In the genomic region with DNA sequence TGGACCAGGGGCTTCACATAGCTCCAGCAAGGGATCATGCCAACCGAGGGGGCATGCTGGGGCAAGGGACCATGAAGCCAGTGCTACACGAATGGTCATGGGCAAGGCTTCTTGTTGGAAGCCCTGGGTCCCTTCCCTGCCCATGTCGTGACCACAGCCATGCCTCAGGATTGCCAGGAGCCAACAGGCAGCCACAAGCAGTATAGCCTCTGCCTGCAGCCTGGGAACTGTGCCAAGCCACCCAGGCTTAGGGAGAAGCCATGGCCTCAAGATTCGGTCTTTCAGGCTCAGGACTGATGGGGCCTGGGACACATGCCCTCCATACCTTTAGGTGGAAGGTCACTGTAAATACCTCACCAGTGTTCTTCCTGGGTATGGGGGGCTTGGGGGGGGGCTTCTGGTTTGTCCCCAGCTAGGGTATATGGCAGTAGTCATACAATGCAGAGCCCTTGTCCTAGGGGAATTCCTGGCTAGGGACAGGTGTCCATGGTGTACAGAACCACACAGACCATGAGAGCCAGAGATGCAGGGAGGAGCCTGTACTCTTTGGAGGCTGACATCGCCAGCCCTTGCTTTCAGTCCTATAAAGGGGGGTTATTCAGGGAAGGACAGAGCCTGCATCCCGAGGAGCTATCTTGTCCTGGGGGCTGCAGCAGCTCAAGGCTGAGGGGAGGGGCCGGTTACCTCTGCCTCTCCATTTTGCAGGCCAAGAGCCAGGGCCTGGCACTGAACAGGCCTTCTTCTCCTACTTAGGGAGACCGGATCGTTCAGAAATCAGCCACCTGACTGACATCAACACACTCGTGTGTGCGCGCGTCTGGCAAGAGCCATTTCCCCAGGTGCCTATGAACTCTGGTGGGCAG, we compare ENCODE assay signal across 11 mouse cellular contexts. TPM values are rescaled to one million over a fixed set of nuclear protein-coding genes. Genes with fewer than 3 reads are reported as not detected.
A peak's percentile ranks its signal among the peaks of the same experiment; 100 is the strongest.
DNase-seq lines count a peak whose midpoint lies in the region; ATAC-seq lines count a peak whose summit lies in the region.
"Had no signal": no experiment of that assay in that cellular context is flagged by ENCODE, and none has a peak within 500 bp of the region (broad histone marks: within the 10 kb centered on the region; RNA-seq: fewer than 3 reads in every experiment).

No protein-coding gene starts in this region.

- no peaks in the 10 kb centered on the region for H3K27me3 ChIP-seq in heart, embryonic 15.5 days
- no peaks in the 10 kb centered on the region for H3K27me3 ChIP-seq in hindbrain, embryonic 15.5 days

- peak overlapping the region; percentile 58 for H3K27ac ChIP-seq in heart, embryonic 15.5 days
- no peak overlapping the region for H3K27ac ChIP-seq in hindbrain, embryonic 15.5 days (replicated peaks)
- H3K27ac ChIP-seq: macrophage had no signal

- H3K4me3 ChIP-seq in heart, embryonic 15.5 days = no peak overlapping the region
- H3K4me3 ChIP-seq in hindbrain, embryonic 15.5 days = no peak overlapping the region

- no peaks in the 10 kb centered on the region for H3K36me3 ChIP-seq in heart, embryonic 15.5 days
- H3K36me3 ChIP-seq in hindbrain, embryonic 15.5 days = no peaks in the 10 kb centered on the region
- H3K36me3 ChIP-seq: G1E had no signal

- ATAC-seq in heart, embryonic 15.5 days (replicated peaks; ENCODE audit: insufficient number of reproducible peaks, insufficient read depth, low FRiP score, low read depth) = 0 out of 2 replicates have a peak, but pooled peaks have one; percentile 36
- peak; percentile 40; the same call in 1 of the 2 replicates for ATAC-seq in hindbrain, embryonic 15.5 days (ENCODE audit: low FRiP score, low read depth)
- ATAC-seq in megakaryocyte-erythroid progenitor cell, adult 5-6 weeks (replicated peaks; ENCODE audit: low FRiP score, low TSS enrichment, poor library complexity, severe bottlenecking) = no peak

- intact Hi-C loops in heart, postnatal 36 days (cut with DNase I) = no loop called here

- no peak overlapping the region for H3K9ac ChIP-seq in heart, embryonic 15.5 days
- no peak overlapping the region for H3K9ac ChIP-seq in hindbrain, embryonic 15.5 days

- WGBS in heart, embryonic 15.5 days = 63% methylated on average over 13 of the region's 13 CpGs
- WGBS in hindbrain, embryonic 15.5 days = 59% methylated on average over 13 of the region's 13 CpGs

- H3K9me3 ChIP-seq in heart, embryonic 15.5 days (replicated peaks) = no peaks in the 10 kb centered on the region
- H3K9me3 ChIP-seq in hindbrain, embryonic 15.5 days = no peaks in the 10 kb centered on the region
- H3K9me3 ChIP-seq: G1E had no signal

- no peak overlapping the region for H3K4me2 ChIP-seq in heart, embryonic 15.5 days
- H3K4me2 ChIP-seq in hindbrain, embryonic 15.5 days = no peak overlapping the region

- no peak for DNase-seq in heart, postnatal 36 days
- DNase-seq in 3134 (ENCODE audit: extremely low read depth, insufficient read length, low spot score) = peak; percentile 61
- peak; percentile 69 to 75 for DNase-seq in adrenal gland, postnatal 36 days
- DNase-seq in thymus, postnatal 25 days = no peak
- DNase-seq in natural killer cell, adult 2 months (ENCODE audit: low spot score in 2 of 2) = no peak
- DNase-seq: spleen, adult 18-20 months had no signal

- peaks cover 51% of the 10 kb centered on the region for H3K4me1 ChIP-seq in heart, embryonic 15.5 days (replicated peaks)
- H3K4me1 ChIP-seq in hindbrain, embryonic 15.5 days (replicated peaks) = peaks cover 17% of the 10 kb centered on the region

RNA-seq across cellular contexts. Expression of a gene that starts 15.8 kb away (rescaled TPM):
- 4.3 and 5.3 TPM in 2 replicates for polyA plus RNA-seq in heart, embryonic 15.5 days (2015; fragmentation: Nextera tagmentation; extraction: Ambion mirVana)
- total RNA-seq in heart, postnatal 36 days (2021) = 10 to 100 TPM; 20.7 to 21.0 TPM
- total RNA-seq in adrenal gland, postnatal 36 days (2021) = 1 to 10 TPM; 6.2 to 8.5 TPM
- 29.3 and 32.6 TPM in 2 replicates for polyA plus RNA-seq in hindbrain, embryonic 15.5 days (2015; fragmentation: Nextera tagmentation; extraction: Ambion mirVana)
- 0.22 TPM in 1 of 2 replicates, not detected in the other for total RNA-seq in megakaryocyte-erythroid progenitor cell, adult 5-6 weeks (2014; fragmentation: Nextera tagmentation)
- total RNA-seq in megakaryocyte-erythroid progenitor cell, adult 5-6 weeks (2017) = 0.38 and 3.1 TPM in 2 replicates
- polyA plus RNA-seq: G1E had no signal

RNA-seq across cellular contexts. Expression of a gene that starts 33.7 kb away (rescaled TPM):
- 8.6 and 10.9 TPM in 2 replicates for polyA plus RNA-seq in heart, embryonic 15.5 days (2015; fragmentation: Nextera tagmentation; extraction: Ambion mirVana)
- 1 to 10 TPM; 7.0 to 9.9 TPM for total RNA-seq in heart, postnatal 36 days (2021)
- 10 to 100 TPM; 16.8 to 24.0 TPM for total RNA-seq in adrenal gland, postnatal 36 days (2021)
- polyA plus RNA-seq in hindbrain, embryonic 15.5 days (2015; fragmentation: Nextera tagmentation; extraction: Ambion mirVana) = 2.9 and 3.8 TPM in 2 replicates
- 2.5 TPM in 1 of 2 replicates, not detected in the other for total RNA-seq in megakaryocyte-erythroid progenitor cell, adult 5-6 weeks (2014; fragmentation: Nextera tagmentation)
- total RNA-seq in megakaryocyte-erythroid progenitor cell, adult 5-6 weeks (2017) = 0.23 TPM in 1 of 2 replicates, not detected in the other

Comparison
In these comparisons a context has a peak if more than half of its experiments do, and no peak if none do; other contexts are left out.
1. DNase-seq: peak in 3134 (single experiment) and adrenal gland, postnatal 36 days (2 of 2); none in heart, postnatal 36 days (0 of 2), thymus, postnatal 25 days (single experiment) and natural killer cell, adult 2 months (0 of 2).